Mouse (Mus musculus): ENCODE results near the gene Scaper. TPM values are rescaled to one million over a fixed set of nuclear protein-coding genes. Genes with fewer than 3 reads are reported as not detected.

Gene Scaper
- total and polyA plus RNA-seq, 3 experiments = 4.2 to 5.2 (median 4.5) TPM

- H3K36me3 ChIP-seq (replicated peaks in 1 of 2; ENCODE audit: control insufficient read depth in 1 of 2, insufficient read depth in 1 of 2, low read length in 1 of 2) = no peaks in the 10 kb centered on the region
- no peak overlapping the region for H3K27ac ChIP-seq (ENCODE audit: insufficient read depth, low read depth)
- peaks cover 0 to 14% of the 10 kb centered on the region in 2 experiments; a peak in 2 of 4 replicates for H3K4me1 ChIP-seq (ENCODE audit: control insufficient read depth in 1 of 2, insufficient read depth in 2 of 2)
- no peak overlapping the region for H3K9ac ChIP-seq (ENCODE audit: insufficient read depth, low read depth)
- in situ Hi-C loops (cut with MboI; ENCODE audit: low pct_ligation_motif_present, low pct_unique_long_range_greater_than_20kb, low sequenced_read_pairs) (loop anchor here (25.0 kb wide), 1 partner anchor 466 kb away; no protein-coding TSS in a partner anchor), dilution Hi-C loops (cut with MboI; ENCODE audit: extremely low pct_ligation_motif_present, extremely low pct_unique_long_range_greater_than_20kb, low sequenced_read_pairs) (no loop called here)
- no peak for DNase-seq (ENCODE audit: extremely low read depth)
- H3K79me2 ChIP-seq (replicated peaks; ENCODE audit: control insufficient read depth, extremely low read depth, insufficient read depth, poor library complexity, severe bottlenecking) = no peaks in the 10 kb centered on the region
- no peaks in the 10 kb centered on the region for H3K9me3 ChIP-seq (replicated peaks; ENCODE audit: low read length)
- no peak overlapping the region for H3K4me3 ChIP-seq (replicated peaks in 1 of 3; ENCODE audit: low read depth in 2 of 3, low read length in 2 of 3, poor library complexity in 1 of 3)
- TF ChIP-seq NRF1 (IDR thresholded peaks at IDR 0.05; ENCODE audit: low read depth, low read length) (no peak), MAFK (IDR thresholded peaks at IDR 0.05; ENCODE audit: insufficient replicate concordance, low read length) (no peak), TCF12 (IDR thresholded peaks at IDR 0.05; ENCODE audit: low read depth, low read length) (no peak), IRF4 (IDR thresholded peaks at IDR 0.05; ENCODE audit: low read depth, low read length) (no peak), USF2 (conservative IDR thresholded peaks at IDR 0.05; ENCODE audit: low read depth, low read length) (no peak)
- H3K27me3 ChIP-seq (replicated peaks) = no peaks in the 10 kb centered on the region
- H3K4me2 ChIP-seq (ENCODE audit: insufficient read depth, low read depth, poor library complexity, severe bottlenecking) = no peak overlapping the region
Observed at GRCm38 (mm10) chr9:55902964-55903363, 35.0 kb downstream of the Scaper start.

GRCm38 (mm10) chr9:55901588-55901987 is 36.3 kb downstream of the Scaper start:
- dilution Hi-C loops (cut with MboI; ENCODE audit: extremely low pct_ligation_motif_present, extremely low pct_unique_long_range_greater_than_20kb, low sequenced_read_pairs) = no loop called here
- no peak for DNase-seq (ENCODE audit: extremely low read depth)

DNA sequence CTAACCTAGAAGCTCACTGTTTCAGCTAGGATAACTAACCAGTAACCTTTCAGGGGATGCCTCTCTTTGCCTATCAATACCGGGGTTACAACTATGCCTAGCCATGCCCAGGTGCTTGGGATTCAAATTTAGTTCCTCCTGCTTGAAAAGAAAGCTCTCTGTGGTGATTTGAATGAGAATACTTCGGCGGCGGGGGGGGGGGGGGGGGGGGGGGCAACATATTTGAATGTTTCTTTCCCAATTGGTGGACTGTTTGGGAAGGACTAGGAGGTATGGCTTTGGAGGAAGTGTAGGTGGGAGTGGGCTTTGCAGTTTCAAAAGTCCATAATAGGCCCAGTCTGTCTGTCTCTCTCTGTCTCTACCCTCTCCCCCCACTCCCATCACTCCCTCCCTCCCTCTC is 37.4 kb downstream of the Scaper start:
- TF ChIP-seq NRF1 (IDR thresholded peaks at IDR 0.05; ENCODE audit: low read depth, low read length) (no peak), ZNF384 (IDR thresholded peaks at IDR 0.05; ENCODE audit: low read depth, low read length) (0 out of 2 replicates have a peak, but pooled peaks have one; percentile 29)
- Histone ChIP-seq H3K9me3 (replicated peaks; ENCODE audit: low read length) (no peaks in the 10 kb centered on the region), H3K36me3 (replicated peaks in 1 of 2; ENCODE audit: control insufficient read depth in 1 of 2, insufficient read depth in 1 of 2, low read length in 1 of 2) (no peaks in the 10 kb centered on the region), H3K4me1 (ENCODE audit: control insufficient read depth in 1 of 2, insufficient read depth in 2 of 2) (peaks cover 0 to 14% of the 10 kb centered on the region in 2 experiments; a peak in 2 of 4 replicates), H3K27ac (ENCODE audit: insufficient read depth, low read depth) (no peak overlapping the region), H3K4me3 (replicated peaks in 1 of 3; ENCODE audit: low read depth in 2 of 3, low read length in 2 of 3, poor library complexity in 1 of 3) (no peak overlapping the region), H3K27me3 (replicated peaks) (no peaks in the 10 kb centered on the region), H3K9ac (ENCODE audit: insufficient read depth, low read depth) (no peak overlapping the region), H3K79me2 (replicated peaks; ENCODE audit: control insufficient read depth, extremely low read depth, insufficient read depth, poor library complexity, severe bottlenecking) (no peaks in the 10 kb centered on the region), H3K4me2 (ENCODE audit: insufficient read depth, low read depth, poor library complexity, severe bottlenecking) (no peak overlapping the region)
- dilution Hi-C loops (cut with MboI; ENCODE audit: extremely low pct_ligation_motif_present, extremely low pct_unique_long_range_greater_than_20kb, low sequenced_read_pairs) = no loop called here
- DNase-seq (ENCODE audit: extremely low read depth) = no peak
- in situ Hi-C loops (cut with MboI; ENCODE audit: low pct_ligation_motif_present, low pct_unique_long_range_greater_than_20kb, low sequenced_read_pairs) = loop anchor here (25.0 kb wide), 1 partner anchor 463 kb away; no protein-coding TSS in a partner anchor

More at GRCm38 (mm10) chr9:55901588-55901987, 36.3 kb downstream of the Scaper start:
- Histone ChIP-seq H3K27ac (ENCODE audit: insufficient read depth, low read depth) (no peak overlapping the region), H3K79me2 (replicated peaks; ENCODE audit: control insufficient read depth, extremely low read depth, insufficient read depth, poor library complexity, severe bottlenecking) (no peaks in the 10 kb centered on the region), H3K27me3 (replicated peaks) (no peaks in the 10 kb centered on the region), H3K4me2 (ENCODE audit: insufficient read depth, low read depth, poor library complexity, severe bottlenecking) (no peak overlapping the region), H3K4me3 (replicated peaks in 1 of 3; ENCODE audit: low read depth in 2 of 3, low read length in 2 of 3, poor library complexity in 1 of 3) (no peak overlapping the region), H3K36me3 (replicated peaks in 1 of 2; ENCODE audit: control insufficient read depth in 1 of 2, insufficient read depth in 1 of 2, low read length in 1 of 2) (no peaks in the 10 kb centered on the region), H3K9ac (ENCODE audit: insufficient read depth, low read depth) (no peak overlapping the region), H3K9me3 (replicated peaks; ENCODE audit: low read length) (no peaks in the 10 kb centered on the region), H3K4me1 (ENCODE audit: control insufficient read depth in 1 of 2, insufficient read depth in 2 of 2) (peaks cover 0 to 14% of the 10 kb centered on the region in 2 experiments; a peak in 2 of 4 replicates)
- TF ChIP-seq MYC (IDR thresholded peaks at IDR 0.05; ENCODE audit: low read depth, low read length) (no peak), MAX (IDR thresholded peaks at IDR 0.05; ENCODE audit: low read length) (no peak)
- in situ Hi-C loops (cut with MboI; ENCODE audit: low pct_ligation_motif_present, low pct_unique_long_range_greater_than_20kb, low sequenced_read_pairs) = loop anchor here (25.0 kb wide), 1 partner anchor 464 kb away; no protein-coding TSS in a partner anchor
